Mouse (Mus musculus) kidney, adult 8-10 months (tissue): Measurements from ENCODE around the gene Aplnr.
A peak's percentile ranks its signal among the peaks of the same experiment; 100 is the strongest.

Experiments
- DNase-seq, 2 experiments: peaks; one replicate each; pipeline ENCODE4 v3.0.0; 2022

Gene Aplnr

GRCm38 (mm10) chr2:85136089-85136488, at the start of gene Aplnr:
Gene Aplnr (plus strand): TSS chr2:85136225.
- peak in 1 of 2 experiments; percentile 16 for DNase-seq

GRCm38 (mm10) chr2:85088716-85089646, 47.0 kb upstream of the Aplnr start:
- DNase-seq, result peak in 1 of 2 experiments; percentile 37

GRCm38 (mm10) chr2:85091325-85091724, 44.7 kb upstream of the Aplnr start:
- no peak for DNase-seq

GRCm38 (mm10) chr2:85093376-85093775, 42.6 kb upstream of the Aplnr start:
- no peak for DNase-seq

GRCm38 (mm10) chr2:85095906-85096305, 40.1 kb upstream of the Aplnr start:
- DNase-seq, result no peak

- DNase-seq, result no peak
Measured at GRCm38 (mm10) chr2:85098014-85098413, 38.0 kb upstream of the Aplnr start.

DNA sequence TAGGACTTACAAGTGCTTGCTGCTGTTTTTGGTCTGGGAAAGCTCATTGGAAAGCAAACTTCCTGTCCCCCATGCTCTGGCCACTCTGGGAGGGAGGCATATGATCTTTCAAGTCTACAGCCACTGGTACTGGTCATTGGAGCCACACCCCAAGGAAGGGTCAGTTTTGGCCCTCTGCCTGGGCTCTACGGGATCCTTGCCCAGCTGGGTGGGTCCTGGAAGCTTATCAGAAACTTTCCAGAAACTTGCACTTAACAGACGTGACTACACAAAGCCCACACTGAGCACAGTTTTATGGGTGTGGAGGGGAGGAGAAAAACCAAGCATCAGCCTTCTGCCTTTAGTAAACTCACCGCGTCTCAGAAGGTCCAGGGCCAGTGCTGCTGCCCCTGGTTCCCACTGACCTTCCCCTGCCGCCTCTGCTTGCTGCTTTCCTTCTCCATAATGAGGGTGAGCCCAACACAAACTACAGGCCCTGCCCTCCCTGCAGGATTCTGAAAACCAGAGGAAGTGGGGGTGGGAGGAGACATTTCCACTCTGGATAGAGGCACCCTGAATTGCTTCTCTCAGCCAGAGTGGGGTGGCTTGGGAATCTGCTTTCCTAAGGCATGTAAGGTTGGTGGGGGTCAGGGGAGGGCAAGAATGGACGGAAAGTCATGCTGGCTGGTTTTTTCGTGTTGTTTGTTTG, 37.1 kb upstream of the Aplnr start:
- peak; percentile 67 to 70 for DNase-seq

- no peak for DNase-seq
Measured at GRCm38 (mm10) chr2:85103201-85103600, 32.8 kb upstream of the Aplnr start.

GRCm38 (mm10) chr2:85105426-85106013, 30.5 kb upstream of the Aplnr start:
- DNase-seq, result no peak

- DNase-seq, result no peak
Measured at GRCm38 (mm10) chr2:85106068-85106790, 29.8 kb upstream of the Aplnr start.

GRCm38 (mm10) chr2:85106941-85107340, 29.1 kb upstream of the Aplnr start:
- DNase-seq, result no peak

DNA sequence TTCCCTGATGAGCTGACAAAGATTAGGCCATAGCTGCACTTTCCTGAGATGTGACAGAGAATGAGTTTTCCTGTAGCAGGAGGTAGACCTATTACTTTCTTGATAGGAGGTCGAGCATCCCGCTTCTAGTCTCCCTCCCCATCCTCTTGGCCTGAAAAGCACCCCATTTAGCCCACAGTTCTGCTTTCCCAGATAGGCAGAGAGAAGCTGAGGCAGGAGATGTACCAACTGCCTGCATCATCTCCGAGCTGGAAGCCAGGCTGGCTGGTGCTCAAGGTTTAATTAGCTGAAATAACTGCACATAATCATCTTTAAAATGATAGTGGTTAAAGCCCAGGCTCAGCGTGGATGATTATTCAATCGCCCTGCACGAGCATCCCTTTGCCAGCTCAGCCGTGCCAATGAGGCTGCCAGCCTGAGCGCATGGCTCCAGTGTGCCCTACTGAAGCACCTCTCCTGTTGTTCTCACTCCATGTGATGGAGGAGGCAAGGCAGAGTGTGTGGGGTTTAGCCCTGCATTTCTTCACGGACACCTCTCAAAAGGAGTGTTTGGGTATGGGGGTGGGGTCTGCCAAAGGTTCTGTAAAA, 25.6 kb upstream of the Aplnr start:
- no peak for DNase-seq

- DNase-seq, result peak in 1 of 2 experiments; percentile 25
Measured at GRCm38 (mm10) chr2:85123187-85123868, 12.7 kb upstream of the Aplnr start.

- peak in 1 of 2 experiments; percentile 66 for DNase-seq
Measured at GRCm38 (mm10) chr2:85123869-85124535, 12.0 kb upstream of the Aplnr start.

DNA sequence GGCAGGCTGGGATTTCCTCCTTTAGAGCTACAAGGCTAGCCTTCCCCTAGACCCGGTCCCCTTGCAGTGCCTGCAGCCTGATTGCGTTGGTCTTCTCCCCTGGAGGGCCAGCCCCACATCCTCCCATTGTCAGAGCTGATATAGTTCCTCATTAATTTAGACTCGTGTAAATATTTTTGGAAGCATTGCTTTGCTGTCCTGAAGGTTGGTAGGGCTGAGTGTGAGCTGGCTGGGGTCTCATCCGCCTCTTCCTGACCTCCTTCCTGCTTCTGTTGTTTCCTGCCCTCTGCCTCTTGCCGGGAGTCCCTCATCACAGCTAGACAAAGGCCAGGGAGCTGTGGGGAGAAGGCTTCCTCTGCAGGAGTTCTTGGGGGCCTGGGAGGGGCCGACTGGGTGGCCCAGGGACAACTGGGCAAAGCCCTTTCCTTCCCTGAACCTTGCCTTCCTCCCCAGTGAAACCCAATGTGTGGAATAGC, 6.5 kb upstream of the Aplnr start:
- peak; percentile 33 to 44 for DNase-seq

DNA sequence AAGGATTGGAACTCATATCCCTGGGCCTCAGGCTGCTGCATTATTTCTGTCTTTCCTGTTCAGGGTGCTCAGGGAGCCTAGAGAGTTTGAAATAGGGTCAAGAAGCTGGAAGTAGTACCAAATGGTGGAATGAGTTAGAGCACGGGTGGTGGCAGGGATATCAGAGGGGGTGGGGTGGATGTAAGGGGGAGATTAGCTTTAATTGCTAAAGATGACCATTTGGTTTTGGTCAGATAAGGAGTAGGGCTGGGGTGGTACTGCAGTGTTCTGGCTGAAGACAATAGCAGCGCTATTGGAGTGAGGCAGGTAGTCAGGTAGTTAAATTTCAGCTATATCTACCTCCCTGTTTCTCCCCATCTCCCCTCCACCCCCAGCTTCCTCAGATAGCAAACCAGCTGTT, 4.8 kb upstream of the Aplnr start:
- DNase-seq, result no peak

DNA sequence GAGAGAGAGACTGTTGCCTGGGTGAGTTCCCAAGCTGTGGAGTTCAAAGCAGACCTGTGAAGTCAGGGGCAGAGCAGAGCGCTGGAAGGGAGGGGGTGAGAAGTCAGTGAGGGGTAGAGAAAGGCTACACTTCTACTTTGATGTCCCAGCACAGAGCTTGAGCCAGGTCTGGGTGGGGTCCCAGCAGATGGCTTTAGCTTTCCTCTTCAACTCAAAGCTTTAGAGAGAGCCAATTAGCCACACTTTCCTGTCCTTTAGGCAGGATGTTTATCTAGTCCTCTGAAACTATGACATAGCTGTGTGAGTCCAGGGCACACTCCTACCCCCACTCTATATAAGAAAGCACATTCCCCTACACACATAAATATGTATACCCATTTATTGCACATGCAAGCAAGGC, 4.3 kb upstream of the Aplnr start:
- DNase-seq, result no peak

DNA sequence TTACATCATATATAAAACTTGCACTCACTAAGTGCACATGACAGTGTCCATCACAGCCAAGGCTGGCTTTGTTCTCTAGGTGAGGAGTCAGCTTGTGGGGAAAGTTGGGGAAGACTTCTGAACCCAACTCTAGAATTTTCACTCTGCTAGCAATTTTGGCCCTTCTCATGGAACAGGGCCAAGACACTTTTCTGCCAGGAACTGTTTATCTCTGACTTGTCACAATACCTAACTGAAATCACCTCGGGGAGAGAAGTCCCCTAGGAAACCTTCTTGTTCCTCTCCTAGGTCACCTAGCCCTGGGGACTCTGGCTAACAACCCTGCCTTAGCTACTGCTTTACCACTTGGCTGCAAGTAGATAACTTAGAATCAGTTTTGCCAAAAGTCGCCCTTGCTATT, 3.8 kb upstream of the Aplnr start:
- DNase-seq, result no peak

DNA sequence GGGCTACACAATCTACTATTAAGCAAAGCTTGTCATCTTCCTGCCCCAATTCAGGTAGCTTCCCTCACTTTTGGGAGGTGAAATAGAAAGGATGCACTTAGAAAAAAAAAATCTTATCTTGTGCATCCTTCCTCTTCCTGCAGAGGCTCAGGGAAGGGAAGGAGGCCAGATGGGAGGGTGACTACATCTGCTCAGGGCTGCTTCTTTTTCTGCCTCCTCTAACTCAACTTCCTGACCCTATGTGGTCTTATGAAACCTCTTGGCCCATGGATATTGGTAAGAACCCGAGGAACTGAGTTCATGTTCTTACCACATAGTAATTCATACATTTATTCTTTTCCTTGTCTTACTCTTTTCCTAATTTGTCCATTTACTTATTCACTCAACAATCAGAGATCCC, 926 bp upstream of the Aplnr start:
- no peak for DNase-seq

- DNase-seq, result no peak
Measured at GRCm38 (mm10) chr2:85136831-85137520, 951 bp downstream of the Aplnr start.
